Mouse (Mus musculus) hindlimb bud, embryonic 11.5 days (tissue): Measurements from ENCODE around the gene Rmdn2.

ENCODE experiments used
- DNase-seq: peaks from one replicate; pipeline ENCODE4 v3.0.0-alpha.2; 2012; ENCODE audit warnings: low read depth, low spot score; ENCODE audit errors: extremely low spot score

The Rmdn2 gene

DNA sequence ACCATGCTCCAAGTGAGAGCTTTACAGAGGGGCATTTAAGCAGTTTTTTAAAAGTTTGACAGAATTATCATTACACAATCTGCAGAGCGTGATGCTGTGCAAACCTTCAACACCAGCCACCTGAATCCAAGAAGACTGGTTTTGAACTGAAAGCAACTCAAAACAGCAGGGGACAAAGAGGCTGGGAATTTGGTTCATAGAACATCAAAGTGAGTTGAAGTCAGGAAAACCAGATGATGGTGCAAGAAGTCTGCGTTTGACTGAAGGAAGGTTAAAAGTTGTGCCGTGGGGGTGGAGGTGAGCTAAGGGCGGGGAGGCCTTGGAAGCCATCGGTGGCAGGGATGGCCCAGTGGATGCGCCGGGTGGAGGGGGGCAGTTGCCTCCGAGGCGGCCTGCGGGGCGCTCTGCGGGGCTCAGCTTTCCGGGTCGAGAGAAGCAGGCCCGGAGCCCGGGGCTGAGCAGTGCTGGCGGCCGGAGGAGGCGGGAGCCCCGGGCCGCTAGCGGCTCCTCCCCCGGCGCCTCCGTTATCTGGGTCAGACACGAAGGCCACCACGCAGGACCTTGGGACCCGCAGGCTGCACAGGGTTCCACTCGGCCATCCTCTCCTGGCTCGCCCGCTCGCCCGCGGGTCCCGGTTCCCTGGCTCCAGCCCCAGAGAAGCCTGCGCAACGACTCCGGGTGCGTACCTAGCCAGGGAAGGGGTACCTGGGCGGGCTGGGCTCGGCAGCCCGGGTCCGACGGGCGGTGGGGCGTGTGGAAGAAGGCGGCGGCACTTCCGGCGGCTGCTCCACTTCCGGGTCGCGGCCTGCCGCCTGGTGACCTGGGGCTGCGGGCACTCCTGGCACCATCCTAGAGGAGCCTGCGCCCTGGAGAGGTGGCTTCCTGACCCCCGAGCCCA, 3.3 kb downstream of the Rmdn2 start:
- no peak for DNase-seq

GRCm38 (mm10) chr17:79615897-79616296, 4.2 kb downstream of the Rmdn2 start:
- no peak for DNase-seq

- DNase-seq: no peak
These were observed 5.0 kb downstream of the Rmdn2 start for GRCm38 (mm10) chr17:79616621-79617020.

DNA sequence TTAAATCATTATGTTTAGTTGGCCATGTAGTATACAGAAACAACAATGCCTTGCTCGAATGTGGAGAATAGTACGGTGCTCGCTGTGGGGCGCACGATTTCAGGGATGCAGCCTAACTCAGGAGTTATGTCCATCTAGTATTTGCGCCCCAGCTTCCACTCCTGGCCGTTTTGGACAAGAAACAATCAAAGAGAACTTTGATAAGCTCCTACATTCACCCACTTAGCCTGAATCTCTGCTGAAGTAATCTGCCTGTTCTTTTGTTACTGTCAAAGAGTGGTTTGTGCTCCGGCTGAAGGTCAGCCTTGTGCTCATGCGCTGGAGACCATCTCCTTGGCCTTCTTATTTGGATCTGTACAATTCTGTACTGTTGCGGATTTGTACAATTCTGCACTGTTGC, 6.8 kb downstream of the Rmdn2 start:
- DNase-seq: no peak

- no peak for DNase-seq
These were observed 7.3 kb downstream of the Rmdn2 start for GRCm38 (mm10) chr17:79618984-79619383.

DNA sequence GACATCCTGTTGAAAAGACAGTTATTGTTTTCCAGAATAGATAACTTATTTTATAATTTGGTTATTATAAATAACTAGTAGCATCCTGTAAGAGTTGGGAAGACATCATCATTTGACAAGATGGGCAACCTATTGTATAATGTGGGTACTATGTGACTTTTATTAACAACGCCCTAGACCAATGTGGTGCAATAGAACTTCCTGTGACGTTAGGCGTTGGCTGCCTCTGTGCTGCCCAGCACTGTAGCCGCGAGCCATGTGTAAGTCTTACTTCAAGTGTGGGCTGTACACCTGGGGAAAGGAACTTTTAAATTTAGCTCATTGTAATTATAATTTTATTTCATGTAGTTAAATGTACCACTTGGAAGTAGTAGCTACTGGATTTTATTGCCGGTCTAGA, 10.4 kb downstream of the Rmdn2 start:
- no peak for DNase-seq

- DNase-seq: no peak
These were observed 10.9 kb downstream of the Rmdn2 start for GRCm38 (mm10) chr17:79622574-79622973.

- DNase-seq: no peak
These were observed 12.2 kb downstream of the Rmdn2 start for GRCm38 (mm10) chr17:79623841-79624240.

DNA sequence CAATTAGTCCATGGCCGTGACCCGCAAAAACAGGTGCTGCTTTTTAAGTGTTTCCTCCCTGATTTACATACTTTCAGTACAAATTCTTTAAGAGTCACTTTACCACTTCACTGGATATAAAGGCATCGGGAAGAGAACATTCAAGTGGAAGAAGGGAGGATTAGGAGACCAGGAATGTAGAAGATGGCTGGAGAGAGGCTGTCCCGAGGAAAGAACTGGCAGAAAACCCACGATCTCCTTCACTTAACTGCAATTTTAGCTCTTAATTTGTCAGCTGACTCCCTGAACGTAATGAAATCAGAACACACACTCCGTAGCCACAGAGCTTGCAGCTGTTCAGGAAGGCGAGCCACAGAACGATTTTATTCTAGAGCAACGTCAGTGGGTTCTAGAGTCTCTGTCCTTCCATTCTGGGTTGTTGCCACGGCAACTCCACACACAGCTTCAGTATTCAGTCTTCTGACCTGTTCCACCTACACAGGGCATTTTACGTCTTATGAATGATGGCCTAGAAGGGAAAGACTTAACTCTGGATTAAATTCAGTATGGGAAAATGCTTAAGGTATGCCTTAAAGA, 14.7 kb downstream of the Rmdn2 start:
- DNase-seq: no peak

DNA sequence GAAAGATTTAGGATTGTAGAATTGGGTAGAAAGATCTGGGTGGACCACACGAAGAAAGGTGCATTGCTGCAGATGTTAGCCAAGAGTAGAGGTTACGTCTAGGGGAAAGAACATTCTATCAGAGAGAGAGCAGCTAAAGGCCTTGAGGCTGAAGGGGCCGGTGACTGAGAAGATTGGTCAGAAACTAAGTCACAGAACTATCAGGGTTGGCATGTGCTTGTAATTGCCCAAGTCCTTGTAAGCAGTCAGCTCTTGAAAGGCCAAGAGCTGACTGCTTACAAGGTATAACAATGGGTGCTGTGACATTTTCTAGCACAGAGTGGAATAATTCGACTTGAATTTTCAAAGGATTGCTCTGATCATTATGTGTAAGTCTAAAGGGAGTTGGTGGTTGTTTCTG, 38.2 kb downstream of the Rmdn2 start:
- DNase-seq: no peak

- no peak for DNase-seq
These were observed 38.6 kb downstream of the Rmdn2 start for GRCm38 (mm10) chr17:79650297-79650696.

GRCm38 (mm10) chr17:79653171-79653570, 41.5 kb downstream of the Rmdn2 start:
- DNase-seq: no peak

GRCm38 (mm10) chr17:79654187-79654586, 42.5 kb downstream of the Rmdn2 start:
- DNase-seq: no peak

DNA sequence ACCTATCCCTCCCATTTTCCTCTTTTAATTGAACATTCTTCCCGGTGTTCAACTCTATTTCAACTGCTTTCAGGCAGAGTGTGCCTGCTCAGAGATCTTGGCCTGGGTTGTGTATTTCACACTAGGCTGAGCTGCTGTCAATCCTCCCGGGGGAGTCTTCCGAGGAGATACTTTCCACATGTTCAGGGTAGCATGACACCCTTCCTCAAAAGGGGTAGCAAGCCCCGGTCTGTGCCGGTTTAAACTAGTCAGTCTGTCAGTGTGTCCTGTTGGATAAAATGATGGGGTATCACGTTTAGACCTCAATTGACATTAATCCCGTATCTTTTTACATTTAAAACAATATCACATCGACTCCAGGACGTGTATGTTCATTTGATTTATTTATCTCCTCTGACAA, 46.1 kb downstream of the Rmdn2 start:
- DNase-seq: no peak

- no peak for DNase-seq
These were observed 46.8 kb downstream of the Rmdn2 start for GRCm38 (mm10) chr17:79658452-79658851.

DNA sequence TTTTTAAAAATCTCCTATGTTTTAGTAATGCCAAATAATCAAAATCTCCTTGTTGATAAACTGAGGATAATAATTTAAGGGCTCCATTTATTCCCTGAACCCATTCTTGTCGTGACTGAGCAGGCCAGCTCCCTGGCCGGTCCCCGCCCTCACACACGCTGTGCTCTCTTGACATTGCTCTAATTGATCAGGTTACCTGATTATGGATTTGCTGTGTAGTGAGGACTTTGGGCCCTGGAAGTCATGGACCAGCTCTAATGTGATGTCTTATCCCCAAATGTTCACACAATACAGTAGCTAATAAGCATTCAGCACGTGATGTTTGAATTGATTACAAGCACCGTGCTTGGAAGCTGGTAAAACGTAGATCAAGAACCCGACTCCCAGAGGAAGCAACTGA, 47.2 kb downstream of the Rmdn2 start:
- no peak for DNase-seq

DNA sequence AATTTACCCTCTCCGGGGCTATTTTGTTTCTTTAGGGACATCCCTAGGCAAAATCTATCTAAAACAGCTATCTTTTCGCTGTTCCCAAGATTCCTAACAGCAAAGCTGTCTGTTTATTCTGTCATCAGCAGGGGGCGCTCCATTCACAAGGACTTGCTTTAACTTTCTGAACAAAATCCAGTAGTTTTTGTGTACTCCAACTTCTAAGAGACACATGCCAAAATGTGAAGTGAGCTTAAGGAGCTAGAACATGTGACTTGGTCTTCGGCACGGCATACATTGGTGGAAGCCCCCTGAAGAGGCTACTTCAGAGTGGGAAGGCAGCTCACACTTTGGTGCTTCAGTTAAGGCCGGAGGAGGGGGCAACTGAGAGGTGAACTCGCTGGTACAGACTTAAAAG, 49.7 kb downstream of the Rmdn2 start:
- peak; percentile 26 for DNase-seq

GRCm38 (mm10) chr17:79661848-79662247, 50.2 kb downstream of the Rmdn2 start:
- no peak for DNase-seq

DNA sequence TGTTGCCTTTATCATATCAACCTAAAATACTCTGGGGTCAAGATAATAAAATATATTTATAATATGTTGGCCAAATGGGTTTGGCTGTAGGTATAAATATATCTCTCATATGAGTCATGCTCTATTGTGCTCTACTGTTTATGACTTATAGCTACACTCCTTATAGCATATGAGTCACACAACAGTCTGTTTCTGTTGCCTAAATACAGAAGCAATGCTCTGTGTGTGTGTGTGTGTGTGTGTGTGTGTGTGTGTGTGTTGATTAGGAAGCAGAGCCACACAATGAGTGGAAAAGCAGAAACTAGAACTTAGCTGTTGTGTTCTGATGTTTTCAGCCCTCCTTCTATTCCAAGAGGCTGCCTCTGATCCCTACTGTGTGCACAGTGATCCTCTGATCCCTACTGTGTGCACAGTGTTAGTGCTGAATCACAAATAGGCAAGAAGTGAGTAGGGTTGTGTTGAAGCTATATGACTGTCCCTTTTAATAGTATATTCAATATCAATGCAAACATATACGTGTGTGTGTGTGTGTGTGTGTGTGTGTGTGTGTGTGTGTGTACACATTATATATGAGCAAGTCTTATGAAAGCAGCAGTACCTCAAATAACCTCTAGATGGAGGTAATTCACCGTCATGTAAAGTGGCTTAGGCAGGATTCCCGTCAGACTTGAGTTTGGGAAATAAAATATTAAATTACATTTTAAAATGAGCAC, 51.9 kb downstream of the Rmdn2 start:
- DNase-seq: peak; percentile 79

- DNase-seq: no peak
These were observed 52.4 kb downstream of the Rmdn2 start for GRCm38 (mm10) chr17:79664106-79664417.

DNA sequence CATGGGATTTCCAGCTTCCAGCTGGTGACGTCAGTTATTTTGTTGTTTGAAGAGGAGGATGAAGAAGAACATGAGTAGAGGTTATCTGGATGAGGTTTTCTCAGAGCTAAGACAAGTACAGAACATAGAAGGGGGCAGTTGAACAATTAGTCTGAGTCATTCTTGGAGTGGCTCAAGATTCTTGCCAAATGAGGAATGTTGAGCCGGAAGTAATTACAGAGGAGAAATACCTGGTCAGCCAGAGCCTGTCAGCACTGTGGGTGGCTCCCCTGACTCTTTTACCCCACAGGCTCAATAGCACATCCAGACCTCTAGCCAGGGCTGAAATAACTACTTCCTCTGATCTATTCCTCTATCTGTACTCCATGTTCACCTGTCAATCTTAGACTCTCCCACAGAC, 59.2 kb downstream of the Rmdn2 start:
- DNase-seq: no peak

GRCm38 (mm10) chr17:79695106-79695505, 83.4 kb downstream of the Rmdn2 start:
- no peak for DNase-seq
